Mouse (Mus musculus) liver, adult 2 months (tissue): ENCODE data around the gene Sgtb.

Experiments
- CTCF ChIP-seq: fragments of 200-500 bp; IDR thresholded peaks from 2 replicates; pipeline ENCODE4 v1.5.1; 2011; ENCODE audit warnings: low read depth, low read length, control low read depth
- POLR2A ChIP-seq: fragments of 200-500 bp; IDR thresholded peaks from 2 replicates; pipeline ENCODE4 v1.6.1; 2011; ENCODE audit warnings: low read length, control low read depth; ENCODE audit not compliant: insufficient read depth; ENCODE audit errors: extremely low read depth

GRCm38 (mm10) chr13:104109816-104110521, 428 bp downstream of the Sgtb start:
- TF ChIP-seq CTCF (no peak), POLR2A (no peak)
